Mouse (Mus musculus) embryo, embryonic 9.5 days (tissue): ENCODE results near the gene Cadm1.

Source experiments
- DNase-seq: peaks from one replicate; pipeline ENCODE4 v3.0.0-alpha.2; 2017; ENCODE audit errors: extremely low spot score

Cadm1 gene

DNA sequence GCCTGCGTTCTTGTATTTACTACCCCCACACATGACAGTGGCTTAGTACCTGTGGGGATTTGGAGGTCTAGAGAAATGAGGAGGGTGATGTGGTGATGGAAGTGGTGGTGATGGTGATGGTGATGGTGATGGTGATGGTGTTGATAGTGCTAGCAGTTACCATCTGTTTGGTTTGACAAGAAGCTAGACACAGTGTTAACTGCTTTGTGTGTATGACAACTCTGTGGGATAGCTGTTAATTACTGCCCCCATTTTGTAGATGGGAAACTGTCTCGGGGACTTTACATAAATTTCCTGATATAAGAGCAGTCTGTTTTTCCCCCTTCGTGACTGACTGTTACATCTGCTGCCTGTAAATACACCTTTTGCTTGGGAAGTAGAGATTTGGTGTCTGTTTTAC lies 256.7 kb downstream of the Cadm1 start:
- no peak for DNase-seq

DNA sequence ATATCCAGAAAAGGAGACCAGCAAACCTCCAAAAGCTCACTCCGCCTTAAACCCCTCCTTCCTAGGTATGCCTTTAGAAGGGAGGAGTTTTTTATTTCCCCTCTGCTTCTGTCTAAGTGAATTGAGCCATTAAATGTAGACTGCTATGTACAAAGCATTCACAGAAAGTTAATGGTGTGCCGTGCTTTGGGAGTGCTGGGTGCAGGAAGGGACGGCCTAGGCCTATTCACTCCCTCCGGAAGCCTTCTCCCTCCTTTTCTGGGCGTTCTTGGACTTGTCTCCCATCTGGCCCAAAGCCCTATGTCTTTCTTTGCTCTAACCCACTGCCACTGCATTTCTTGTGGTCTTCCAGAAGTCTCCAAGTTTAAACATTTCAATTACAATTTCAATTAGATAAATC lies 268.5 kb downstream of the Cadm1 start:
- no peak for DNase-seq

DNA sequence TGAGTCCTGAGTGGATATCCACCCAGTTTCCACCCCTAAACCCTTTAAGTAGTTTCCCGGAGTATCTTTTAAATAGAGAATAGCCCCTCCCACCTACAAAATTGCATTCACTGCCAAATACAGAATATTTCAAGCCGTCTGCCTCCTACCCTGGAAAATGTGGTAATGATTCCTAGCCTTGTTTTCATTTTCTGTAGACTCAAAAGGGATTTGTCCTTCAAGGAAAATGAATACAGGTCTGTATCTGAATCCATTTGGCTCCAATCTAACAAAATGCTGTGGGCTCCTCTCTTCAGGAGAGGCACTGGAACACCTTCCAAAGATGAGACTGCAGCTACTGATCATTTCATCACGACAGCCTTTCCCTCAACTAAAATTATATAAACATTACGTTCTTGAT lies 271.3 kb downstream of the Cadm1 start:
- no peak for DNase-seq

DNA sequence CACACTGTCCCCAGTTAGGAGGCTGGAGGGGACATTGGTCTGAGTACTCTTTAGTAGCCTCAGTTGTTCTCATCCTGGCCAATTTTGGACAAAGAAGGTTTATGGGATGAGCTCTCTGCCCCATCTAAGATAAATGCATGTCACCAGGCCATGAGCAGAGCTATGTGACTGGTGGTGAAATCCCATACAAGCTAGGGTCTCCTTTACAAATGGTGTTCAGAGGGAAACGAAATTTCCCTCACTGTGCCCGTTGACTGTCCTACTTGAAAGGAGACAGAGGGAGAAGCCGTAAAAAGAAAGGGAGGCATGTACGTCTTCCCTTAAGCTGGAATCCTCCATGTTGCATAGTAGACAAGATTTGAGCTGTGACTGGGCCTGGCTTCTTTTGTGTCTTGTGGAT lies 272.6 kb downstream of the Cadm1 start:
- no peak for DNase-seq

DNA sequence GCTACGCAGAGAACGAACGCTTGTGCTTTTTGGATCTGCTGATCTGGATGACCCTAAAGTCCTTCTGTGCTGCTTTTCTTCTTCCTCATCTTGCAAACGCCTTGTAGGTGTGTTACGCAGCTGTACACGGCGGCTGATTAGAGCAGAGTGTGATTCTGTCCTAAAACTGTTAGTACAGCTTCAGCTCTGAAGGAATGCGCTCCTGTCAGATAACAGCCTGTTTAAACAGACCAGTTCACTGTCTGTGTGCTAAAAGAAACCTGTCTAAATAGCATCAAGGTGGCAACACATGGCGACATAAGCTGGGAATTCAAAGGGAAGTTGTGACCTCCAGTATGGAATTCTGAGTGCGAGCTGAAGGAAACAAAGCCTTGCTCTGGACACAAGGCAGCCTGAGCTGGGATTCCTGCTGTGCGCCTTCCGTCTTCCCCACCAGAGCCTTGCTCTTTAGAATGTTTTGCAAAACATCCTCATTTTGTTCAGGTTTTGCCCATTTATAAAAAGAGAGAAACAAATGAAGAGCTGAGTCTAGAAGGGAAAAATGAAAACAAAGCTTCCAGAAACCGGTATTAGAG lies 273.6 kb downstream of the Cadm1 start:
- DNase-seq = peak; percentile 18

DNA sequence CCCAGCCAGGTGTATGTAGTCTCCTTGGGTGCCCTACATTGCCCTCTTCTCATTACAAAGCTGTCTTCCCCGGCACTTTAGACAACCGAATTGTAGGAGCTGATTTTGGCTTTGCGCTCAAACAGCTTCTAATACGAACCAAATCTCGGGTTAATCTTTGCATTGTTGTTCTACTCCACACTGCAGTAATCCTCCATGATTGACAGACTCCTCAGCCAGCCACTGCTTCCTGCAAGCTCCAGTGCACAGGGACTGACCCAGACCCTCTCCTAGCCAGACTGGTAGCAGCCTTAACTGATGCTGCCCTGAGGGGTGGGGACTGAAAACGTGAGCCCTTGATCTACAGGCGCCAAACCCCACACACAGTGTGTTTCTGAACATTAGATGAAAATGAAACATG lies 275.7 kb downstream of the Cadm1 start:
- peak; percentile 19 for DNase-seq

DNA sequence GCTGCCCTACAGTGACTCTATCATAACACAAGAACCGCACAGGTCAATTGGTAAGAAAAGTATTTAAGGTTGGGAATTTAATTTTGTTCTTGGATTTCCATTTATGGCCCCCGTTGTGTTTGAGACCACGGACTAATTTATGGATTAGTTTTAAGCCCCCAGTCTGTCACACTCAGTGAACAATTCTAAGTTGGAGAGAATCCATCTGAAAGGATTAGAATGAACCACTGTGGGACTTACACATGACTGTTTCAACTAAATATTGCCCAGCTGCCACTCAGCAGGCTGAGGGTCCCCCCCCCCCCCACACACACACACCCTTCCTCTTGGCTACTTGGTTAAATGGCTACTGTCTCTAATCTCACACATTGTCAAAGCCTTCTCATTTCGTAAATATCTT lies 295.7 kb downstream of the Cadm1 start:
- no peak for DNase-seq

DNA sequence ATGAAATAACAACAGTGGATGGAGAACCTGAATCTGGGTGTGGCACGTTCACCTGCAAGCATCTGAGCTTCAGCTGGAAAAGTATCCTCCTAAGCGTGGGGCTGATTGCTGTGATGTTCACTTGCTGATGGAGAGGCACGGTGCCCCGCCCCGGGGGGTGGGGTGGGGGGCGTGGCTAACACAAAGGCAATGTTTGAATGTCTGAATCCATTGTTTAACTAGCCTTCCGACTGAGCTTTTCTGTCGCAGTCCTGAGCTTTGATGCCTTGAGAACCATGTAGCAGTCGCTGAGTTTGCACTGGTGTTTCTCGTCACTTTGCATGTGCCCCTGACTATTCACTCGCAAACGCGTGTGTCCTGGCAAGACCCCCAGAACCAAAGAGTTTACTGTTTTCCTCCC lies 298.8 kb downstream of the Cadm1 start:
- DNase-seq = peak; percentile 63

DNA sequence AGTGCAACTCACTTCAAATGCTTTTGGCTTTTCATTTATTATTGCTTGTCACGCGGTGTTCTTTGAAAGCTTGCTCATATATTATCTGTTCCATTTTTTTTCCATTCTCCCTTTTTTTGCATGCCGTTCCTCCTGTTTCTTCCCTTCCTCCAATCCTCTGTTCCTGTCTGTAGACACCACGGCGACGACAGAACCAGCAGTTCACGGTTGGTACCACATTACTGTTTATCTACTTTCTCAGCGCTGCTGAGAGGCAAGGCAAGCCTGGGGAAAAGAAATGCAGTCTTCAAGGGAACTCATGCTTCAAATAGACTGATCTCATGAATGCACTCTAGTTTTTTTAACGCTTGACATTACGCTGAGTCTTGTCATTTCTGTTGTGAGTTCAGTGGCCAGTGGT lies 299.2 kb downstream of the Cadm1 start:
- no peak for DNase-seq

DNA sequence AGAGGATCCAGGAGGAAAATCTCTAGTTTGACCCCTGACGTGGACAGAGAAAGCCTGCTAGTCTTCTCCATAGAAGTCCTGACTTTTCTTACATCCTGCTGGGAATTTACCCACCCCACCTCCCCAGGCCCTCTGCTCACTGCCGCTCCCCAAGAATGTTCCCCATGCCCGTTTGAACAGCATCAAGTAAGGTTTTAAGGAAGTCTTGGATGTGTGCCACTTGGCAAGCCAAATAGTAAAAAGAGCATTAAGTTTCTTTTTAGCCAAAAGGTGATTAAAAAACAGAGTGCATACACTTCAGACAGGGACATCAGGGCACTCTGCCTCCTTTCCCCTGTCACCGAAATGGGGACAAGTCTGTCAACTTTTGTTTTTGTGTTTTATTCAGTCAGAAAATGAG lies 299.9 kb downstream of the Cadm1 start:
- DNase-seq = no peak

DNA sequence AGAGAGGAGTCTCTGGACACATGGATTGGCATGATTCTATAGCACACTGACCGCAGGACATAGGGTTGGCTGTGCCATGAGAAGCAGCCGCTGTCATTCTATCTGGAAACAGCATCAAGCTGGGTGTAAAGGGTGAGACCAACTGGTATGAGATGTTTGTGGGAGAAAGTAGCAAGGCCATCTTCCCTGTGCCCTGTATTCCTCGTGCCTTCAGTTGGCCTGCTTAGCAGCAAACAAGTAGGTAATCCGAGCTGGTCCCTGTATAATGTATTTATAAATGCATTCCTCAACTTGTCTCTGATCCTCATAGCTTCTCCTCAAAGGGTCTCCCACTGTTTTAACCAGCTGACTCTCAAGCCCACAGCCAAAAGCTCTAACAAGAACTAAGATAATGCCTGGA lies 301.4 kb downstream of the Cadm1 start:
- DNase-seq = no peak

DNA sequence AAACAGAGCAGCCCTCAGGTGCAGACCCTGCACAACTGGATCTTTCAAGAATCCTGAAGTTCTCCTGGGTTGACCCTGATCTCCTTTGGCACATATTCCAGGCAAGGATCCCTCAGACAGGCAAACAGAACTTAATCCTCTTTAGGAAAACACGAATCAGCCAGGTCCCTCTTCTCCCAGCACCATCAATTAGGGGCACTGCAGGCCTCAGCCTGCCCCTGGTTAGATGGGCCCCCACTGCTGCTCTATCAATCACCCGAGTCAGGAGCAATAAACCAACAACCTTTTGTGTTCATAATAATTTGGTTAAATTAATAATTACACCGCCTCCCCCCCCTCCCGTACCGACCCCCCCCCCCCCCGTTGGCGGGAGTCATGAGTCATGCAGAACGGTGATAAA lies 308.2 kb downstream of the Cadm1 start:
- DNase-seq = no peak

DNA sequence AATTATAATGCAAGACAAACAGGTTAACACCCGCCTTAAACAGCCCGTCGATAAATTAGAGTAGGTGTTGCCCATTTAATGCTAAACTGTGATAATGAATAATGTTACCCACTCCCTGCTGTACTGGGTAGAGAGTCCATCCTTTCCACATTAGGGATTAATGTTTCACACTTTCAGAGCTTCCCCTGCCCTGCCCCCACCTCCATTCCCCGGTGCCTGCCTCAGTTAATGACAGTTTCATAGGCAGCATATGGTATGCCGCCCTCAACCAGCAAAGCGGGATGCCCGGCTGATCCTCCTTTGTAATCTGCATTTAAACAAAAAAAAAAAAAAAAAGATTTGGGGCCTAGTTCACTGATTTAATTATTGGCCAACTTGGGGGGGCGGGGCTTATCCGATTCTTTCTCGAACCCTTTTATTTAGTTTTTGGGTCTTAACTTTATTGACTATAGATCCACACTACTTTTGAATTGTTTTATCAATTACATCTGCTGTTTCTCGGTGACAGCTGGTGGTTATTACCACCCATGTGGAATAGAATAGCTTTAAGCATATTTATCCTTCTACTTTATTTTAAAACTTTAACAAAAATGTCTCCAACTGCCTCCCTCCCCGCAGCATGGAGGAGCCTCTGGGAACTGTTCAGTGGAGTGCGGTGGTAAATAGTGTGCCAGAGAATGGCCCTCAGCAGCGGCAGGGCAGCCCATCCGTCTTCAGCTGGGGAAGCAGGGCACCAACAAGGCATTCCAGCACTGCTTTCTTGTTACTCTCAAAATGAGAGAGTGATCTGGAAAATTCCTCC lies 309.1 kb downstream of the Cadm1 start:
- no peak for DNase-seq

DNA sequence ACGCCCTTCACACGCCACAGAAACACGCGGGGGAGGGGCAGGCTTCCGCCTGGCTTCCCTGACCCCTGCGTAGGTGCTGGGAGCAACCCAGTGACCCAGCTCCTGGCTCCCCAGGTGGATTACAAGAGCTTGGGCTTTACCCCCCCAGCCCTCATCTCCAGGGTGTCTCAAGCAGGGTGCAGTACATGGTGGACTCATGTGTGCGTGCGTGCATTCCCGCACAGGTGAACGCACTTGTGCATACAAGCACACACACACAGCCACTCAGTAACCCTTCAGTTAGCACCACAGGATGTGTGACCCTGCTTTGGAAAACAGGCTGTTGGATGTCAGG lies 309.7 kb downstream of the Cadm1 start:
- no peak for DNase-seq

DNA sequence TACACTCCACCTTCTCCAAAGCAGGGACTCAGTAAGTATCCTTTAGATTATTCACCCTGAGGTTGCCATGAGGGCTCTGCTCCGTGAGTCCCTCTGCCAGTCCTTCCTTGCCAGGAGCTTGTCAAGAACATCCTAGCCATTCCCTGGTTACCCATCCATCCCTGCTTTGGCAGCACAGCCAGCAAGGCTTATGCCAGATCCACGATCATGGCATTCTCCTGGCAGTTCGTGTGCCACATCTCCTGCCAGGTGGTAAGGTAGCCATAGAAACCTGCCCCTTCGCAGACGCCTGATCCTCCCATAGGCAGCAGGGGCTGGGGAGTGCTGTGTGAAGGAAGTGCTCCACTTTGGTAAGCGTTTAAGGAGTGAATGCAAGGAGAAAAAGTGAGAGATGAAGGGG lies 313.4 kb downstream of the Cadm1 start:
- DNase-seq = no peak

DNA sequence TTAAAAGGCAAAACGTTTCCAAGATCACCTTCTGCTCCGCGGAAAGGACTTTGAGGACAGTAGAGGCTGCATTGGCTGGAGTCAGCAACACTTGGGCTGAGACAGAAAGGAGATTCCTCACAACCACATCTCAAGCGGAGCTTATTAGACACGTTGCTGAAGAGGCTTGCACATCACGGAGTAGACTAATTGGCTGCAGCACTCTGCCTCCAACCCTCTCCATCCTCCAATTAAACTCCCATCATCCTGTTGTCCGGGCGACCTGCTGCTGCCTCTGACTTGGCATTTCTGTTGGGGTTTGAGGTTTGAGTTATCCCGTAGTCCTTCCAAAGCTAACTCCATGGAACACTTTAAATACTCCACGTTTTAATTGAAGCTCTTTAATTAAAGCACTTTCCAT lies 316.3 kb downstream of the Cadm1 start:
- no peak for DNase-seq

DNA sequence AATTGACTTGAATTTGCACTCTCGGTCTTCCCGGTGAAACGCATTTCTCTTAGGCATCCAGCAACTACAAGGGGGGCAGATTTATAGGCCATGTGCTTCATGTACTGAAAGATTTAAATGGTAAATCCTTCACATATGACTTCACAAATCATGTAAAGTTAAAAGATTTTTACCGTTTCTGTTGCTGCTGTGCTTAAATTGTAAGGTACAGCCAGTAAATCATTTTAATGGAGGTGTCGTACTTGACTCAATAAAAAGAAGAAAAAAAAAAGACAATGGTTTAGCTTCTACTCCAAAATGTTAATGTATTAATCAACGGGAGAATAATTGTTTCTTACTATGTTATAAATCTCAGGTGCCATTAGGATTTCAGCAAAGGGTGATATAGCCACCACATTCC lies 317.0 kb downstream of the Cadm1 start:
- no peak for DNase-seq

DNA sequence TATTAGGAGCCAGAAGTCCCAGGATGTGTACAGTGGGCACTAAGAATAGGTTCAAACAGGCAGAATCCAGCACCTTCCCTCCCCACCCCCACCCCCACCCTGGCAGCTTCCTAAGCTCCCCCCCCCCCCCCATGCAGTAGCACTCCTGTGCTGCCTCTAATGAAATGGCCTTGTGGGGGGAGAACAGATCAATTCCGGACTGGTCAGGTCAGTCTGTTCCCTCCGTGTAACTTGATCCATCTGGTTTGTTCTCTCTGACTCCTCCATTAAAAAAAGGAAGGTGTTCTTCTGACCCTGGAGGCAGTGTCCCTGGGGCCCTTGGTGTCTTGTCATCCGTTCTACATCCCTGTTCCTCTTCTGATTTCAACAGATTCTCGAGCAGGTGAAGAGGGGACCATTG lies 317.8 kb downstream of the Cadm1 start:
- DNase-seq = no peak

DNA sequence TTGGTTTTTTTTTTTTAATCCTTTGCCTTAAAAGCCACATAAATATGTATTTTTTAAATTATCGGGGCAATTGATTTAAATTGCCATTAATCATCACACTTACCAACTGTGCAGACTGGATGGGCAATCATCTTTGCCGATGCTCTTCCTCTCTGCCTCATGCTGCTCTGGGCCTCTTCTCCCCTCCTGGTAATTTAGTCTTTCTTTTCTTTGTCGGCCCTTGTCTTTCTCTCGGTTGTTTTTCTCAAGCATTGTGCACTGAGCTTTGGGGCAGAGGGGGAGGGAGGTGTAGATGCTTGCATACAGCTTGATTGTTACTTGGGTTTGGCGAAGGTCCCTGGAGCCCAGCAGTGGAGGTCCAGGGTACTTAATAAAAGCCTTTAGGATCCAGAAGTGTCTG lies 318.8 kb downstream of the Cadm1 start:
- DNase-seq = no peak

DNA sequence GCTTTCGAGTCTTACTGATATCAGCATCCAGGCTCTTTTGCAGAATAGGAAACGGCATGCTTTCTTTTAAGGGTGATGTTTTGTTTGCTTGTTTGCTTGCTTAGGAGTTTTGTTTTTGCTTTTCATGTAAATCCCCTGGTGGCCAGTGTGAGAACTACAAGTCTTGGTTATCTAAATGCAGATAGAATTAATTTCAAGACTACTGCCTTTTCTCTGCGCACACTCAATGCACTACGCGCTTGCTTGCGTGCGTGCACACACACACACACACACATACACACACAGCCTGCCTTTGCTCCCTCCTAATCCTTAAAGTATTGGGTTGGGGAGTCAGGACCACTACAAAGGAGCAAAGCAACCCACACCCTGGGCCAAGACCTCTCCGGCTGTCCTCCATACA lies 326.3 kb downstream of the Cadm1 start:
- DNase-seq = no peak

DNA sequence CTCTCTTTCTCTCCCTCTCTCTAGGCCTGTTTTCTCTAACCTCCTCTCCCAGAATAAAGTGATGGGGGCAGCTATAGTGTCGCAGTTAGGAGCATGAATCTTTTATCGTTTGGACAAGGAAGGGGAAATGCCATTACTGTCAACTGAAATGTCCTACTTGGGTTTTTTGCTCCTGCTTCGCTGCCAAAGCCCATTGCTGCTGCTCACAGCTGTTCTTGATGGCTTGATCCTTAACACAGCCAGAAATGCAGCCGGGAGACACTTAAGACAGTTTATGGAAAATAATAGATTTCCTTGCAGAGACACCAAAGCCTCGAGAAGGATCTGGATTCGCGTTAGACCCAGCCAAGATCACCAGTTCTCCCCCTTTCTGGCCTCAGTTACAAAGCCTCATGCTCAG lies 327.3 kb downstream of the Cadm1 start:
- DNase-seq = no peak

DNA sequence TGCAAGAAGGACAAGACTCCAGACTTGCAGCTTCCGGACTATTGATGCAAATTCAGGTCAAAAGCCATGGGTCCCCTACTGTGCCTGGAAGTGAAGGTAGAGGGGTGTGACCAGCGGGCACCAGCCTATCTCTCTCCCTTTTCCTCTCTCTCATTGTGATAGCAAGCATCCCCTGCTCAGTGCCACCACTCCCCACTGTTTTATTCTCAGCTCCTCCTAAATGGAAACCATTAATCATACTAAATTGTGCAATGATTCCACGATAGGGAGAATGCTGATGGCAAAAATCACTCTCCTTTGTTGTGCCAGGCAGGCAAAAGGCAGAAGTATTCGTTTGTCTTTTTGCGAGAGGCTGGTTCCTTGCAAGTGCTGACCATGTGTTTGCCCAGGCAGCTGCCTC lies 328.2 kb downstream of the Cadm1 start:
- no peak for DNase-seq

DNA sequence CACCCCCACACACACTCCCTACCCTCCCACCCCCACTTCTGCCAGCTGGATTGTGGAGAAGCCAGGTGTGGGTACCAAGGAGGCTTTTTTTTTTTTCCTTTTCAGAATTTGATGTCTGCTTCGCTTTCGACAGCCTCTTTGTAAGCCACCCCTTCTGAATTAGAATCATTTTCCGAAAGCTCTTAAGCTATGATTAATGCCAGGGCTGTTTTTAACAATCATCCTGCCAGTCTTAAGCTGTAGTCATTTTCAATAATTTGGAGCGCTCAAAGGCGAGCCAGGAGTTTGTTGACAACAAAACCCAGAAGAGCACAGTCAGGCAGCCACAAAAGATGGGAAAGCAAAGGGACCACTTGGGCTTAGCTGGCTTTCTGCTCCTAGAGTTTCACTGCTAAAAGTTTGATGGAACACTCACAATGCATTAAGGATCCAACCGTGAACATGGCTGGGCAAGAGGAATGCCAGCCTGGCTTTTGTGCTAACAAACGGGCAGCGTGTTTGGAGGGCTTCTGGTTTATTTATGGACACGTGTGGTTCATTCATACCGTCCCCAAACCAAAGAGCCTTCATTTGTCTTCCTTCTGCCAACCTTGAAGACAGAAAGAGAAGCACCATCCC lies 328.9 kb downstream of the Cadm1 start:
- no peak for DNase-seq

DNA sequence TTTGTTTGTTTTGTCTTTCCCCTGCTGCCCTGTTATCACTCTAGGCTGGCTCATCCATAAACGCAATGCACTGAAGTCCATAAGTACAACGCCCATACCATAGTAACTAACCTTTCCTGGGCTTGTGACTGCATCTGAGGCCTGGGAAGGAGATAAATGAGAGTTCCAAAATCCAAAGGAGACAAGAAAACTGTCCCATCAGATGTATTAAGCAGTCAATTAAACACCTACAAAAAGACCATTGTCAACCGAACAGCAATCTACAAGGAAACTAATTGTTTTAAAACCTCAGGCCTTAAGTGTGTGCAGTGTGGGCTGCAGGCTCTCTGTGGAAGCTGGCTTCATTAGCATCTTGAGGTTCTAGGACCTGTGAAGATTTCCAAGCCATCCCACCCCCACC lies 331.0 kb downstream of the Cadm1 start:
- DNase-seq = no peak
